Mouse (Mus musculus): ENCODE measurements at regions not wholly inside any gene's neighbourhood (a gene's known extent, or its start where the extent isn't known, plus 50 kb on each side); places are given as distances from the start of the nearest gene placed in this dataset.
"Not testable (repeated sequence)": the region's sequence is repeated elsewhere in the genome, so short reads cannot be mapped to it uniquely, and the experiment has no call there.

GRCm38 (mm10) chr2:78279382-78280056 lies 333.3 kb upstream of the Cwc22 start:
- no peak for DNase-seq (ENCODE audit: low read depth)

- no peak for DNase-seq (ENCODE audit: low read depth)
Measured at GRCm38 (mm10) chr2:78278630-78279029, 332.5 kb upstream of the Cwc22 start.

- DNase-seq (ENCODE audit: low read depth) = no peak
Measured at GRCm38 (mm10) chr2:78277699-78278098, 331.5 kb upstream of the Cwc22 start.

GRCm38 (mm10) chr2:78274122-78274521 lies 327.9 kb upstream of the Cwc22 start:
- DNase-seq (ENCODE audit: low read depth) = no peak

GRCm38 (mm10) chr2:78268705-78269104 lies 322.5 kb upstream of the Cwc22 start:
- DNase-seq (ENCODE audit: low read depth) = no peak

GRCm38 (mm10) chr2:78267527-78268375 lies 321.6 kb upstream of the Cwc22 start:
- no peak for DNase-seq (ENCODE audit: low read depth)

- DNase-seq (ENCODE audit: low read depth) = no peak
Measured at GRCm38 (mm10) chr2:78253601-78254097, 307.5 kb upstream of the Cwc22 start.

- no peak for DNase-seq (ENCODE audit: low read depth)
Measured at GRCm38 (mm10) chr2:78246354-78246753, 300.2 kb upstream of the Cwc22 start.

- DNase-seq (ENCODE audit: low read depth) = no peak
Measured at GRCm38 (mm10) chr2:78240299-78240698, 294.1 kb upstream of the Cwc22 start.

GRCm38 (mm10) chr2:78225383-78226100 lies 279.4 kb upstream of the Cwc22 start:
- DNase-seq (ENCODE audit: low read depth) = not testable (repeated sequence)

GRCm38 (mm10) chr2:78214469-78214868 lies 268.3 kb upstream of the Cwc22 start:
- no peak for DNase-seq (ENCODE audit: low read depth)

GRCm38 (mm10) chr2:78205125-78205524 lies 258.9 kb upstream of the Cwc22 start:
- no peak for DNase-seq (ENCODE audit: low read depth)

GRCm38 (mm10) chr2:78196006-78196405 lies 249.8 kb upstream of the Cwc22 start:
- DNase-seq (ENCODE audit: low read depth) = no peak

GRCm38 (mm10) chr2:78189620-78190019 lies 243.4 kb upstream of the Cwc22 start:
- no peak for DNase-seq (ENCODE audit: low read depth)

- DNase-seq (ENCODE audit: low read depth) = no peak
Measured at GRCm38 (mm10) chr2:78184950-78185349, 238.8 kb upstream of the Cwc22 start.

GRCm38 (mm10) chr2:78173784-78174183 lies 227.6 kb upstream of the Cwc22 start:
- DNase-seq (ENCODE audit: low read depth) = no peak

GRCm38 (mm10) chr2:78172819-78173218 lies 226.6 kb upstream of the Cwc22 start:
- DNase-seq (ENCODE audit: low read depth) = no peak

- DNase-seq (ENCODE audit: low read depth) = no peak
Measured at GRCm38 (mm10) chr2:78170162-78170747, 224.1 kb upstream of the Cwc22 start.

GRCm38 (mm10) chr2:78165429-78165828 lies 219.3 kb upstream of the Cwc22 start:
- no peak for DNase-seq (ENCODE audit: low read depth)

GRCm38 (mm10) chr2:78159877-78160485 lies 213.8 kb upstream of the Cwc22 start:
- DNase-seq (ENCODE audit: low read depth) = no peak

- no peak for DNase-seq (ENCODE audit: low read depth)
Measured at GRCm38 (mm10) chr2:78110335-78110734, 164.2 kb upstream of the Cwc22 start.

- DNase-seq (ENCODE audit: low read depth) = no peak
Measured at GRCm38 (mm10) chr2:78095536-78095935, 149.4 kb upstream of the Cwc22 start.

Measured in c-Kit-positive CD71-negative TER-119-negative erythroid progenitor cells, embryonic 14.5 days (primary cell).